Mouse (Mus musculus): ENCODE results near the gene Pnma1. TPM values are rescaled to one million over a fixed set of nuclear protein-coding genes. Genes with fewer than 3 reads are reported as not detected.

Gene Pnma1
- 0.30 and 0.43 TPM in 2 replicates for polyA plus RNA-seq (2015; fragmentation: Nextera tagmentation; extraction: Ambion mirVana)

- peak; percentile 36 for ATAC-seq
- Histone ChIP-seq H3K4me1 (replicated peaks; ENCODE audit: control insufficient read depth, insufficient read depth, low read length) (0 out of 2 replicates have a peak, but pooled peaks cover 2% of the 10 kb centered on the region), H3K9me3 (ENCODE audit: control insufficient read depth) (no peaks in the 10 kb centered on the region), H3K4me3 (ENCODE audit: low read depth, low read length) (peak within 1 kb of the TSS; percentile 50), H3K36me3 (ENCODE audit: control insufficient read depth, insufficient read depth) (peaks cover 25% of the 10 kb centered on the region), H3K4me2 (replicated peaks; ENCODE audit: low read depth) (peak within 1 kb of the TSS; percentile 79), H3K27ac (ENCODE audit: low read depth, low read length) (no peak within 1 kb of the TSS; the same call in 1 of the 2 replicates), H3K9ac (ENCODE audit: low read depth, low read length) (peak within 1 kb of the TSS; percentile 37; the same call in 1 of the 2 replicates), H3K27me3 (replicated peaks; ENCODE audit: control insufficient read depth, insufficient read depth, low read length) (no peaks in the 10 kb centered on the region)
- TF ChIP-seq CTCF (IDR thresholded peaks at IDR 0.05; ENCODE audit: low read depth), result peak; percentile 76
- WGBS, result 3% methylated on average over 50 of the region's 50 CpGs
Measured at GRCm38 (mm10) chr12:84147954-84148621, at the start of gene Pnma1. Pnma1 (minus strand) TSS chr12:84148489.

- no peak overlapping the region for H3K4me3 ChIP-seq (ENCODE audit: low read depth, low read length)
- no peaks in the 10 kb centered on the region for H3K36me3 ChIP-seq (ENCODE audit: control insufficient read depth, insufficient read depth)
- H3K27ac ChIP-seq (ENCODE audit: low read depth, low read length), result no peak overlapping the region
- H3K4me1 ChIP-seq (replicated peaks; ENCODE audit: control insufficient read depth, insufficient read depth, low read length), result peaks cover 17% of the 10 kb centered on the region
- H3K9ac ChIP-seq (ENCODE audit: low read depth, low read length), result no peak overlapping the region
- H3K4me2 ChIP-seq (replicated peaks; ENCODE audit: low read depth), result no peak overlapping the region
- no peak for TF ChIP-seq CTCF (IDR thresholded peaks at IDR 0.05; ENCODE audit: low read depth)
- ATAC-seq, result no peak
- no peaks in the 10 kb centered on the region for H3K27me3 ChIP-seq (replicated peaks; ENCODE audit: control insufficient read depth, insufficient read depth, low read length)
- H3K9me3 ChIP-seq (ENCODE audit: control insufficient read depth), result no peaks in the 10 kb centered on the region
- 63% methylated on average over 6 of the region's 6 CpGs for WGBS
Measured at GRCm38 (mm10) chr12:84195195-84195594, 46.9 kb upstream of the Pnma1 start.

GRCm38 (mm10) chr12:84194400-84195109 lies 46.3 kb upstream of the Pnma1 start:
- Histone ChIP-seq H3K9me3 (ENCODE audit: control insufficient read depth) (no peaks in the 10 kb centered on the region), H3K4me3 (ENCODE audit: low read depth, low read length) (peak overlapping the region; percentile 58), H3K27me3 (replicated peaks; ENCODE audit: control insufficient read depth, insufficient read depth, low read length) (no peaks in the 10 kb centered on the region), H3K27ac (ENCODE audit: low read depth, low read length) (peak overlapping the region; percentile 98), H3K9ac (ENCODE audit: low read depth, low read length) (peak overlapping the region; percentile 91; the same call in 1 of the 2 replicates), H3K4me2 (replicated peaks; ENCODE audit: low read depth) (peak overlapping the region; percentile 99), H3K4me1 (replicated peaks; ENCODE audit: control insufficient read depth, insufficient read depth, low read length) (peaks cover 20% of the 10 kb centered on the region), H3K36me3 (ENCODE audit: control insufficient read depth, insufficient read depth) (no peaks in the 10 kb centered on the region)
- 2% methylated on average over 11 of the region's 13 CpGs for WGBS
- TF ChIP-seq CTCF (IDR thresholded peaks at IDR 0.05; ENCODE audit: low read depth), result no peak
- ATAC-seq, result no peak

GRCm38 (mm10) chr12:84193642-84194399 lies 45.5 kb upstream of the Pnma1 start:
- Histone ChIP-seq H3K9me3 (ENCODE audit: control insufficient read depth) (no peaks in the 10 kb centered on the region), H3K36me3 (ENCODE audit: control insufficient read depth, insufficient read depth) (no peaks in the 10 kb centered on the region), H3K27ac (ENCODE audit: low read depth, low read length) (peak overlapping the region; percentile 98), H3K4me2 (replicated peaks; ENCODE audit: low read depth) (peak overlapping the region; percentile 99), H3K27me3 (replicated peaks; ENCODE audit: control insufficient read depth, insufficient read depth, low read length) (no peaks in the 10 kb centered on the region), H3K9ac (ENCODE audit: low read depth, low read length) (peak overlapping the region; percentile 91), H3K4me1 (replicated peaks; ENCODE audit: control insufficient read depth, insufficient read depth, low read length) (peaks cover 21% of the 10 kb centered on the region), H3K4me3 (ENCODE audit: low read depth, low read length) (peak overlapping the region; percentile 58)
- TF ChIP-seq CTCF (IDR thresholded peaks at IDR 0.05; ENCODE audit: low read depth), result no peak
- ATAC-seq, result peak; percentile 93
- WGBS, result under 1% methylated on average over 49 of the region's 49 CpGs

GRCm38 (mm10) chr12:84192741-84193641 lies 44.7 kb upstream of the Pnma1 start:
- Histone ChIP-seq H3K36me3 (ENCODE audit: control insufficient read depth, insufficient read depth) (no peaks in the 10 kb centered on the region), H3K27ac (ENCODE audit: low read depth, low read length) (peak overlapping the region; percentile 98), H3K4me1 (replicated peaks; ENCODE audit: control insufficient read depth, insufficient read depth, low read length) (peaks cover 28% of the 10 kb centered on the region), H3K9me3 (ENCODE audit: control insufficient read depth) (no peaks in the 10 kb centered on the region), H3K4me2 (replicated peaks; ENCODE audit: low read depth) (peak overlapping the region; percentile 99), H3K9ac (ENCODE audit: low read depth, low read length) (peak overlapping the region; percentile 91), H3K27me3 (replicated peaks; ENCODE audit: control insufficient read depth, insufficient read depth, low read length) (no peaks in the 10 kb centered on the region), H3K4me3 (ENCODE audit: low read depth, low read length) (peak overlapping the region; percentile 58)
- ATAC-seq, result peak; percentile 10
- no peak for TF ChIP-seq CTCF (IDR thresholded peaks at IDR 0.05; ENCODE audit: low read depth)
- WGBS, result under 1% methylated on average over 100 of the region's 102 CpGs

All from intestine, postnatal 0 days (tissue).